Comparison of ENCODE assay signal across 10 mouse cellular contexts in the genomic region with DNA sequence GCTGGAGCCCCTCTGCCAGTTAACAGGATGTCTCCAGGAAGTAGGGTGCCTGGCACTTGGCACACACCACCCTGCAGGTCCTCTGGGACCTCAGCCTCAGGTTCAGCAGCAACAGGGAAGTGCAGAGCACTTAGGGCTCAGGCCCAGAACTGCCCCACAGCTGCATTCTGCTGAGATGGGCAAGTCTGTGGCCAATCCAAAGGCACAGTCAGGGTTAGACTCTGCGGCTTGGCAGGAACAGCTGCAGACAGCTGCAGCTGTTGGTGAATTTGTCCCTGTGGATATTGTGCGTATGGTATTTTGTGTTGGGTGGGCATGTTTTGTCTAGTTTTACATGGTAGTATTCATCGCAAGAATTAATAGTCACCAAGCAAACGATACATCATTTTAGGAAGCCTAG. TPM values are rescaled to one million over a fixed set of nuclear protein-coding genes. Genes with fewer than 3 reads are reported as not detected.
A peak's percentile ranks its signal among the peaks of the same experiment; 100 is the strongest.
DNase-seq lines count a peak whose midpoint lies in the region; ATAC-seq and TF ChIP-seq lines count a peak whose summit lies in the region.
"Had no signal": no experiment of that assay in that cellular context is flagged by ENCODE, and none has a peak within 500 bp of the region (broad histone marks: within the 10 kb centered on the region; RNA-seq: fewer than 3 reads in every experiment).

No protein-coding gene starts in this region.

- H3K4me1 ChIP-seq in lung, embryonic 14.5 days (ENCODE audit: insufficient read depth): peaks cover 5% of the 10 kb centered on the region; the same call in 1 of the 2 replicates
- H3K4me1 ChIP-seq in embryonic facial prominence, embryonic 13.5 days: peaks cover 25% of the 10 kb centered on the region

- WGBS in lung, embryonic 14.5 days: 62% methylated on average over 4 of the region's 4 CpGs
- 90% methylated on average over 4 of the region's 4 CpGs for WGBS in embryonic facial prominence, embryonic 13.5 days

- peaks cover 13% of the 10 kb centered on the region for H3K36me3 ChIP-seq in lung, embryonic 14.5 days (ENCODE audit: insufficient read depth)
- peaks cover 26% of the 10 kb centered on the region for H3K36me3 ChIP-seq in embryonic facial prominence, embryonic 13.5 days
- H3K36me3 ChIP-seq in myocyte (ENCODE audit: control insufficient read depth, insufficient read depth): no peaks in the 10 kb centered on the region

- TF ChIP-seq CTCF in lung, embryonic 14.5 days (IDR thresholded peaks at IDR 0.05; ENCODE audit: low read depth): no peak

- H3K27ac ChIP-seq in lung, embryonic 14.5 days (ENCODE audit: low read depth): peak overlapping the region; percentile 32; the same call in 1 of the 2 replicates
- no peak overlapping the region for H3K27ac ChIP-seq in embryonic facial prominence, embryonic 13.5 days
- H3K27ac ChIP-seq: heart, adult 2 months; macrophage had no signal

- no peak overlapping the region for H3K9ac ChIP-seq in lung, embryonic 14.5 days
- peak overlapping the region; percentile 11; the same call in 1 of the 2 replicates for H3K9ac ChIP-seq in embryonic facial prominence, embryonic 13.5 days

- no peak overlapping the region for H3K4me3 ChIP-seq in lung, embryonic 14.5 days (ENCODE audit: low read depth, low read length)
- no peak overlapping the region for H3K4me3 ChIP-seq in embryonic facial prominence, embryonic 13.5 days
- no peak overlapping the region for H3K4me3 ChIP-seq in myocyte
- H3K4me3 ChIP-seq: heart, adult 2 months had no signal

- TF ChIP-seq POLR2A in myocyte (IDR thresholded peaks at IDR 0.05; ENCODE audit: insufficient read length, low read depth): peak; percentile 18

- no peak overlapping the region for H3K4me2 ChIP-seq in lung, embryonic 14.5 days
- H3K4me2 ChIP-seq in embryonic facial prominence, embryonic 13.5 days: no peak overlapping the region
- peak overlapping the region; percentile 85 for H3K4me2 ChIP-seq in myocyte (ENCODE audit: low read depth)

- no peaks in the 10 kb centered on the region for H3K9me3 ChIP-seq in lung, embryonic 14.5 days (ENCODE audit: low read depth, low read length)
- no peaks in the 10 kb centered on the region for H3K9me3 ChIP-seq in embryonic facial prominence, embryonic 13.5 days

- ATAC-seq in lung, embryonic 14.5 days (ENCODE audit: insufficient read depth): peak; percentile 46
- ATAC-seq in embryonic facial prominence, embryonic 13.5 days (ENCODE audit: insufficient number of reproducible peaks, insufficient read depth, low FRiP score, low TSS enrichment, low read depth): no peak

- H3ac ChIP-seq in myocyte (ENCODE audit: control insufficient read depth, insufficient read length): no peak overlapping the region

- DNase-seq in gastrocnemius, postnatal 14 days: peak; percentile 49
- no peak for DNase-seq in gastrocnemius, postnatal 10 days
- peak; percentile 69 for DNase-seq in lung, embryonic 14.5 days
- DNase-seq in lung, adult 18-20 months: no peak
- no peak for DNase-seq in testis, postnatal 10 days (ENCODE audit: low spot score)
- no peak for DNase-seq in cerebellum, postnatal 25 days
- DNase-seq: heart, adult 2 months had no signal

- intact Hi-C loops in gastrocnemius, postnatal 14 days (cut with DNase I; ENCODE audit: low total_unique reads): no loop called here

- peaks cover 3% of the 10 kb centered on the region for H3K79me2 ChIP-seq in myocyte (ENCODE audit: control insufficient read depth, insufficient read depth)

- H3K27me3 ChIP-seq in lung, embryonic 14.5 days (ENCODE audit: insufficient read depth, low read length): no peaks in the 10 kb centered on the region
- H3K27me3 ChIP-seq in embryonic facial prominence, embryonic 13.5 days: no peaks in the 10 kb centered on the region
- no peaks in the 10 kb centered on the region for H3K27me3 ChIP-seq in myocyte (ENCODE audit: control insufficient read depth, insufficient read depth, insufficient read length)

TF ChIP-seq in myocyte, 11 proteins besides CTCF, POLR2A, EP300 and RAD21:
- TF ChIP-seq SRF (IDR thresholded peaks at IDR 0.05; ENCODE audit: control insufficient read depth, insufficient read length, low read depth): no peak
- no peak for TF ChIP-seq CEBPB (IDR thresholded peaks at IDR 0.05; ENCODE audit: insufficient read depth, poor library complexity, severe bottlenecking)
- peak; percentile 98 to 99 (median 98) for TF ChIP-seq MYOG (IDR thresholded peaks at IDR 0.05; ENCODE audit: control insufficient read depth in 1 of 3, insufficient read depth in 1 of 3, insufficient read length in 2 of 3, low read depth in 2 of 3)
- TF ChIP-seq MAX (IDR thresholded peaks at IDR 0.05; ENCODE audit: low read depth): no peak
- TF ChIP-seq USF1 (IDR thresholded peaks at IDR 0.05; ENCODE audit: low read depth): no peak
- peak; percentile 92 for TF ChIP-seq TCF12 (IDR thresholded peaks at IDR 0.05; ENCODE audit: insufficient read depth, poor library complexity, severe bottlenecking)
- peak; percentile 89 for TF ChIP-seq TCF3 (IDR thresholded peaks at IDR 0.05; ENCODE audit: insufficient read length, low read depth)
- TF ChIP-seq MYOD1 (IDR thresholded peaks at IDR 0.05; ENCODE audit: control insufficient read depth in 1 of 3, insufficient read length in 2 of 3, low read depth in 2 of 3): peak; percentile 86 to 98 (median 97)
- TF ChIP-seq REST (IDR thresholded peaks at IDR 0.05; ENCODE audit: insufficient read depth, insufficient read length): no peak
- no peak for TF ChIP-seq E2F4 (IDR thresholded peaks at IDR 0.05; ENCODE audit: insufficient read depth)
- TF ChIP-seq POLR2AphosphoS2 (IDR thresholded peaks at IDR 0.05; ENCODE audit: insufficient read length, low read depth): no peak

RNA-seq across cellular contexts. Expression of gene Cep63, which starts 5.8 kb away (rescaled TPM):
- total RNA-seq in gastrocnemius, postnatal 14 days (2021): 10 to 100 TPM; 24.1 to 24.4 TPM
- 10 to 100 TPM; 35.5 to 39.0 TPM for total RNA-seq in gastrocnemius, postnatal 10 days (2021)
- polyA plus RNA-seq in lung, embryonic 14.5 days (2014; fragmentation: Nextera tagmentation; extraction: Ambion mirVana): 44.2 and 47.5 TPM in 2 replicates
- polyA plus RNA-seq in embryonic facial prominence, embryonic 13.5 days (2015; fragmentation: Nextera tagmentation; extraction: Ambion mirVana): 50.9 and 57.8 TPM in 2 replicates
- 8.8 TPM for polyA plus RNA-seq in myocyte (2012; fragmentation: generic; extraction: Trizol)

RNA-seq across cellular contexts. Expression of gene Anapc13, which starts 6.1 kb away (rescaled TPM):
- 100 to 1,000 TPM; 223 to 226 TPM for total RNA-seq in gastrocnemius, postnatal 14 days (2021)
- total RNA-seq in gastrocnemius, postnatal 10 days (2021): 100 to 1,000 TPM; 251 to 261 TPM
- polyA plus RNA-seq in lung, embryonic 14.5 days (2014; fragmentation: Nextera tagmentation; extraction: Ambion mirVana): 166 and 188 TPM in 2 replicates
- polyA plus RNA-seq in embryonic facial prominence, embryonic 13.5 days (2015; fragmentation: Nextera tagmentation; extraction: Ambion mirVana): 195 and 200 TPM in 2 replicates
- 144 TPM for polyA plus RNA-seq in myocyte (2012; fragmentation: generic; extraction: Trizol)

Comparison
In these comparisons a context has a peak if more than half of its experiments do, and no peak if none do; other contexts are left out.
1. DNase-seq: peak in gastrocnemius, postnatal 14 days (single experiment) and lung, embryonic 14.5 days (single experiment); none in gastrocnemius, postnatal 10 days (single experiment), lung, adult 18-20 months (0 of 2), testis, postnatal 10 days (single experiment) and cerebellum, postnatal 25 days (0 of 2).